Mouse (Mus musculus) lung, postnatal 0 days (tissue): Measurements from ENCODE around the gene Acy3.

Experiments used
- CTCF ChIP-seq: IDR thresholded peaks from 2 replicates; pipeline ENCODE4 v1.5.1; 2016; ENCODE audit warnings: antibody characterized with exemption, mild to moderate bottlenecking
- EP300 ChIP-seq: IDR thresholded peaks from 2 replicates; pipeline ENCODE4 v1.6.1; 2016; ENCODE audit warnings: antibody characterized with exemption, mild to moderate bottlenecking, control low read depth

DNA sequence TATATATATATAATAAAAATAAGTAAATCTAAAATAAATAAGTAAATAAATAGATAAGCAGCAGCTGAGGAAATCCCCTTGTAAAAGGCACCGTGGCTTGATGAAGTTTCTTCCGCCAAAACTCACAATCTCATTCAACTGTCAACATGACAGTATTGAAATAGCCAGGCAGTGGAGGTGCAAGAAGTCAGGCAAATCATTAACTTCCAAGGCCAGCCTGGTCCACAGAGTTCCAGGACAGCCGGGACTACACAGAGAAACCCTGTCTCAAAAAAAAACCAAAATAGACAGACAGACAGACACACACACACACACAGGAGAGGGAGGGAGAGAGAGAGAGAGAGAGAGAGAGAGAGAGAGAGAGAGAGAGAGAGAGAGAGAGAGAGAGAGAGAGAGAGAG is 46.9 kb downstream of the Acy3 start:
- TF ChIP-seq CTCF (no peak), EP300 (no peak)
